ENCODE assay signal across 9 mouse cellular contexts in genomic region chr19:57293737-57294136, GRCm38 (mm10). TPM values are rescaled to one million over a fixed set of nuclear protein-coding genes. Genes with fewer than 3 reads are reported as not detected.
DNase-seq lines count a peak whose midpoint lies in the region; ATAC-seq lines count a peak whose summit lies in the region.
"Had no signal": no experiment of that assay in that cellular context is flagged by ENCODE, and none has a peak within 500 bp of the region (broad histone marks: within the 10 kb centered on the region; RNA-seq: fewer than 3 reads in every experiment).

No protein-coding gene starts in this region.

- DNase-seq in ovary, postnatal 36 days (ENCODE audit: low spot score) = peak; percentile 46
- no peak for DNase-seq in ovary, postnatal 14 days (ENCODE audit: low spot score)
- peak; percentile 49 for DNase-seq in gastrocnemius, postnatal 14 days
- peak; percentile 62 for DNase-seq in liver, embryonic 13.5 days
- DNase-seq in splenic B cell, adult 2 months (ENCODE audit: low read depth, low spot score) = peak; percentile 10
- DNase-seq in midbrain, embryonic 11.5 days (ENCODE audit: low spot score, missing footprints) = no peak
- DNase-seq in left cerebral cortex, postnatal 14 days (ENCODE audit: low spot score in 2 of 2) = no peak
- DNase-seq in T-cell, adult 2 months (ENCODE audit: low spot score) = no peak

- H3K27ac ChIP-seq in liver, embryonic 13.5 days = no peak overlapping the region
- H3K27ac ChIP-seq in midbrain, embryonic 11.5 days (ENCODE audit: low read depth, low read length) = no peak overlapping the region

- WGBS in liver, embryonic 13.5 days (ENCODE audit: insufficient replicate concordance) = 12% methylated on average over 7 of the region's 7 CpGs
- 48% methylated on average over 7 of the region's 7 CpGs for WGBS in midbrain, embryonic 11.5 days

- H3K27me3 ChIP-seq in liver, embryonic 13.5 days = no peaks in the 10 kb centered on the region
- H3K27me3 ChIP-seq in splenic B cell, adult 2 months (ENCODE audit: control insufficient read depth, insufficient read depth, low read length, poor library complexity, severe bottlenecking) = no peaks in the 10 kb centered on the region
- no peaks in the 10 kb centered on the region for H3K27me3 ChIP-seq in midbrain, embryonic 11.5 days (ENCODE audit: control insufficient read depth, insufficient read depth, low read length)

- no peak overlapping the region for H3K4me2 ChIP-seq in liver, embryonic 13.5 days
- no peak overlapping the region for H3K4me2 ChIP-seq in midbrain, embryonic 11.5 days

- no peaks in the 10 kb centered on the region for H3K9me3 ChIP-seq in liver, embryonic 13.5 days (replicated peaks)
- no peaks in the 10 kb centered on the region for H3K9me3 ChIP-seq in midbrain, embryonic 11.5 days (ENCODE audit: control insufficient read depth, low read length)
- H3K9me3 ChIP-seq: G1E had no signal

- H3K4me3 ChIP-seq in liver, embryonic 13.5 days (replicated peaks) = no peak overlapping the region
- H3K4me3 ChIP-seq in midbrain, embryonic 11.5 days (ENCODE audit: low read depth, low read length) = no peak overlapping the region

- H3K36me3 ChIP-seq in liver, embryonic 13.5 days = no peaks in the 10 kb centered on the region
- H3K36me3 ChIP-seq in splenic B cell, adult 2 months (ENCODE audit: control insufficient read depth, insufficient read depth, low read length, poor library complexity, severe bottlenecking) = no peaks in the 10 kb centered on the region
- no peaks in the 10 kb centered on the region for H3K36me3 ChIP-seq in midbrain, embryonic 11.5 days (ENCODE audit: control insufficient read depth, insufficient read depth, low read length)
- H3K36me3 ChIP-seq: G1E had no signal

- H3K4me1 ChIP-seq in liver, embryonic 13.5 days (replicated peaks) = peaks cover 11% of the 10 kb centered on the region
- no peaks in the 10 kb centered on the region for H3K4me1 ChIP-seq in midbrain, embryonic 11.5 days (ENCODE audit: control insufficient read depth, insufficient read depth, low read length)

- ATAC-seq in liver, embryonic 13.5 days (ENCODE audit: low read depth) = peak; percentile 69; the same call in 1 of the 2 replicates
- no peak for ATAC-seq in midbrain, embryonic 11.5 days (ENCODE audit: low FRiP score)

- intact Hi-C loops in gastrocnemius, postnatal 14 days (cut with DNase I; ENCODE audit: low total_unique reads) = no loop called here
- intact Hi-C loops in left cerebral cortex, postnatal 14 days (cut with DNase I) = no loop called here

- no peak overlapping the region for H3K9ac ChIP-seq in liver, embryonic 13.5 days
- no peak overlapping the region for H3K9ac ChIP-seq in midbrain, embryonic 11.5 days (ENCODE audit: low read length)

RNA-seq across cellular contexts. Expression of gene Ablim1, which starts 21.0 kb away (rescaled TPM):
- 10 to 100 TPM; 50.6 to 57.8 TPM for total RNA-seq in gastrocnemius, postnatal 14 days (2021)
- polyA plus RNA-seq in liver, embryonic 13.5 days (2015; fragmentation: Nextera tagmentation; extraction: Ambion mirVana) = 4.8 and 6.2 TPM in 2 replicates
- polyA plus RNA-seq in midbrain, embryonic 11.5 days (2014; fragmentation: Nextera tagmentation; extraction: Ambion mirVana) = 18.3 and 21.7 TPM in 2 replicates
- total RNA-seq in left cerebral cortex, postnatal 14 days (2021) = 100 to 1,000 TPM; 105 to 120 TPM

Comparison
In these comparisons a context has a peak if more than half of its experiments do, and no peak if none do; other contexts are left out.
1. DNase-seq: peak in ovary, postnatal 36 days (single experiment), gastrocnemius, postnatal 14 days (single experiment), liver, embryonic 13.5 days (single experiment) and splenic B cell, adult 2 months (single experiment); none in ovary, postnatal 14 days (single experiment), midbrain, embryonic 11.5 days (single experiment), left cerebral cortex, postnatal 14 days (0 of 2) and T-cell, adult 2 months (single experiment).